Mouse (Mus musculus) layer of hippocampus, adult 9-10 months (tissue): ENCODE results near the gene Aspn.
"Not testable (repeated sequence)": the region's sequence is repeated elsewhere in the genome, so short reads cannot be mapped to it uniquely, and the experiment has no call there.

Source experiments
- DNase-seq: peaks from one replicate; pipeline ENCODE4 v3.0.0; 2022; ENCODE audit warnings: low spot score

The Aspn gene

GRCm38 (mm10) chr13:49584307-49585005 lies 40.2 kb downstream of the Aspn start:
- no peak for DNase-seq

GRCm38 (mm10) chr13:49586062-49586461 lies 41.8 kb downstream of the Aspn start:
- no peak for DNase-seq

- DNase-seq, result not testable (repeated sequence)
Measured at GRCm38 (mm10) chr13:49602541-49602940, 58.3 kb downstream of the Aspn start.

GRCm38 (mm10) chr13:49603603-49604002 lies 59.4 kb downstream of the Aspn start:
- DNase-seq, result no peak

- DNase-seq, result no peak
Measured at GRCm38 (mm10) chr13:49607714-49608113, 63.5 kb downstream of the Aspn start, which contains the start of gene Ogn. Ogn (plus strand) TSS chr13:49608046.

GRCm38 (mm10) chr13:49608589-49609322 lies 64.5 kb downstream of the Aspn start:
- DNase-seq, result no peak

GRCm38 (mm10) chr13:49617021-49617420 lies 72.8 kb downstream of the Aspn start:
- no peak for DNase-seq
